Mouse (Mus musculus) stomach, postnatal 0 days (tissue): Measurements from ENCODE around the gene Amh. TPM values are rescaled to one million over a fixed set of nuclear protein-coding genes. Genes with fewer than 3 reads are reported as not detected.

ENCODE experiments used
- ATAC-seq: fragments of 200-750 bp; cut with Nextera tagmentation; 2 replicates; pipeline ENCODE4 v1.8.0; 2017; ENCODE audit not compliant: low FRiP score, low TSS enrichment
- DNase-seq: peaks from one replicate; pipeline ENCODE4 v3.0.0-alpha.2; 2016; ENCODE audit warnings: low spot score
- H3K27ac ChIP-seq: fragments of 300-500 bp; sonication (generic); replicated peaks from 2 replicates; pipeline ENCODE4 v1.5.1; 2014; ENCODE audit warnings: mild to moderate bottlenecking, control low read depth
- H3K27me3 ChIP-seq: fragments of 300-500 bp; sonication (generic); 2 replicates; pipeline ENCODE4 v1.6.1; 2014; ENCODE audit warnings: low read length; ENCODE audit not compliant: control insufficient read depth, insufficient read depth
- H3K36me3 ChIP-seq: fragments of 300-500 bp; sonication (generic); 2 replicates; pipeline ENCODE4 v1.6.1; 2014; ENCODE audit warnings: low read length, mixed read lengths; ENCODE audit not compliant: control insufficient read depth, insufficient read depth
- H3K4me1 ChIP-seq: fragments of 300-500 bp; sonication (generic); replicated peaks from 2 replicates; pipeline ENCODE4 v1.6.1; 2014; ENCODE audit warnings: antibody characterized with exemption; ENCODE audit not compliant: control insufficient read depth, insufficient read depth
- H3K4me2 ChIP-seq: fragments of 300-500 bp; sonication (generic); replicated peaks from 2 replicates; pipeline ENCODE4 v1.6.1; 2014; ENCODE audit warnings: low read depth, mild to moderate bottlenecking, control low read depth, moderate library complexity
- H3K4me3 ChIP-seq: fragments of 300-500 bp; sonication (generic); 2 replicates; pipeline ENCODE4 v1.5.1; 2014; ENCODE audit warnings: low read depth, low read length, control low read depth
- H3K9ac ChIP-seq: fragments of 300-500 bp; sonication (generic); 2 replicates; pipeline ENCODE4 v1.6.1; 2014; ENCODE audit warnings: mild to moderate bottlenecking, low read length, control low read depth, mixed read lengths
- H3K9me3 ChIP-seq: fragments of 300-500 bp; sonication (generic); 2 replicates; pipeline ENCODE4 v1.6.1; 2016; ENCODE audit warnings: low read length; ENCODE audit not compliant: control insufficient read depth
- CTCF ChIP-seq: IDR thresholded peaks from 2 replicates; pipeline ENCODE4 v1.5.1; 2016; ENCODE audit warnings: antibody characterized with exemption, low read depth, mild to moderate bottlenecking, moderate library complexity
- EP300 ChIP-seq: optimal IDR thresholded peaks from 2 replicates; pipeline ENCODE3; 2016; ENCODE audit warnings: antibody characterized with exemption
- WGBS: fragments of 180-500 bp; shearing (Covaris S2); extraction: QIAGEN DNeasy Blood & Tissue Kit; methylation state at CpG from one replicate; pipeline ENCODE4 v1.1.7; 2014; 5-methylcytosine and 5-hydroxymethylcytosine counted together
- microRNA counts: library from miRNA; unstranded; fragments of <30 nt; microRNA quantifications from one replicate; lab custom pipeline; 2015
- microRNA-seq: library from miRNA; unstranded; fragments of <30 nt; microRNA quantifications from one replicate; pipeline ENCODE4, GENCODE M21; 2016
- polyA plus RNA-seq: library from polyadenylated mRNA; unstranded; fragments of >200 nt; fragmentation: Nextera tagmentation; extraction: Ambion mirVana; gene quantifications from 2 replicates; pipeline ENCODE4 v1.2.1, GENCODE M21; 2015

Gene Amh
- polyA plus RNA-seq, 1 experiment from 2014 or later, result 6.8 TPM

DNA sequence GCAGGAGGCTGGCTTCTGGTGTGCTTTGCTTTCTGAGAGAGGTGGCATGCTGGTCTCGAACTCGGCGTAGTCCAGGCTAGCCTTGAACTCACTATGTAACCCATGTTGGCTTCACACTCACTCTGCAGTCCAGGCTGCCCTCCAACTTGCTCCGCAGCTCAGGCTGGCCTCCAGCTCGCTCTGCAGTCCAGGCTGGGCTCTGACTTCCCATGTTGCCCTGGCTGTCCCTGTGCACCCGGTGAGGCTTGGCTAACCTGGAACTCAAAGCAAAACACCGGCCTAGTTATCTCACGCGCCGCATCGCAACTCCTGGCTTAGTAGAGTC, 50.7 kb downstream of the Amh start:
- no peak for DNase-seq
- Histone ChIP-seq H3K4me2 (peak overlapping the region; percentile 100), H3K27ac (no peak overlapping the region), H3K9me3 (no peaks in the 10 kb centered on the region), H3K36me3 (no peaks in the 10 kb centered on the region), H3K4me1 (peaks cover 2% of the 10 kb centered on the region; the same call in 1 of the 2 replicates), H3K27me3 (no peaks in the 10 kb centered on the region), H3K4me3 (peak overlapping the region; percentile 86), H3K9ac (peak overlapping the region; percentile 85)
- no peak for TF ChIP-seq CTCF
- no peak for TF ChIP-seq EP300
- ATAC-seq, result no peak; the same call in 1 of the 2 replicates
- 16% methylated on average over 11 of the region's 11 CpGs for WGBS

GRCm38 (mm10) chr10:80856267-80856666, 51.2 kb downstream of the Amh start:
- 74% methylated on average over 3 of the region's 3 CpGs for WGBS
- no peak overlapping the region; the same call in 1 of the 2 replicates for H3K4me3 ChIP-seq
- H3K27ac ChIP-seq, result no peak overlapping the region
- no peak overlapping the region; the same call in 1 of the 2 replicates for H3K9ac ChIP-seq
- no peaks in the 10 kb centered on the region for H3K27me3 ChIP-seq
- H3K36me3 ChIP-seq, result no peaks in the 10 kb centered on the region
- H3K4me2 ChIP-seq, result peak overlapping the region; percentile 100; the same call in 1 of the 2 replicates
- DNase-seq, result no peak
- TF ChIP-seq CTCF, result peak; percentile 42
- TF ChIP-seq EP300, result no peak
- no peaks in the 10 kb centered on the region for H3K9me3 ChIP-seq
- ATAC-seq, result no peak
- peaks cover 2% of the 10 kb centered on the region; the same call in 1 of the 2 replicates for H3K4me1 ChIP-seq

DNA sequence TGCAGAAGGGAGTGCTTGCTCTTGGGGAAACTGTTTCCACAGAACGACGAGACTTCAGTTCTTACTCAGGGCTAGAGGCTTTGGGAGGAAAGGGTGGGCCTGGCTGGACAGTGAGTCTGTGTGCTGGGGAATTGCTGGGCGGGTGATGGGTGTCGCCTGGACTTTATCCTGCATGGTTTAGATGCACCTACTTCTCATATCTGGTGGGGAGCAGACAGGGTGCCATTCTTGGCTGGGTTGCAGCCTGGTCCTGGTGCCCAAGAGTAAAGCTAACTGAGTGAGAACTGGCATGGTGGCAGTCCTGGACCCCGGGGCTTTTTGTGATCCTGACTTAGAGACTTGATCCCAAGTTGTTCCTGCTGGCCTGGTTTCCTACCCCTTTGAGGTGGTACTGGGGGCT, 51.9 kb downstream of the Amh start:
- 64% methylated on average over 5 of the region's 5 CpGs for WGBS
- Histone ChIP-seq H3K9ac (no peak overlapping the region), H3K27ac (no peak overlapping the region), H3K4me1 (peaks cover 2% of the 10 kb centered on the region; the same call in 1 of the 2 replicates), H3K27me3 (no peaks in the 10 kb centered on the region), H3K36me3 (0 out of 2 replicates have a peak, but pooled peaks cover 3% of the 10 kb centered on the region), H3K9me3 (no peaks in the 10 kb centered on the region), H3K4me3 (no peak overlapping the region), H3K4me2 (no peak overlapping the region)
- TF ChIP-seq EP300 (no peak), CTCF (no peak)
- ATAC-seq (no peak), DNase-seq (no peak)

MicroRNA genes within 50 kb of the gene (microRNA counts, 519-probe panel; counts per million panel counts)
- not detected for microRNA mmu-miR-1982 (lab: Ali Mortazavi, UCI)

Small RNA genes lying within 50 kb of the gene (microRNA-seq; reads per million reads assigned to microRNA genes)
- 1.6 reads per million for gene Mir1982

Other genes starting within 250 kb of the Amh start
- gene Rexo1, start 243.7 kb upstream of the Amh start, polyA plus RNA-seq, result 7.1 and 8.5 TPM in 2 replicates
- gene Klf16, start 227.9 kb upstream of the Amh start, polyA plus RNA-seq, result 8.3 and 8.4 TPM in 2 replicates
- 92.5 and 103 TPM in 2 replicates for gene Abhd17a, start 214.9 kb upstream of the Amh start, polyA plus RNA-seq
- 67.8 and 77.3 TPM in 2 replicates for gene Scamp4, start 202.4 kb upstream of the Amh start, polyA plus RNA-seq
- gene Adat3, start 202.4 kb upstream of the Amh start, polyA plus RNA-seq, result 4.1 and 4.3 TPM in 2 replicates
- 1.4 and 1.7 TPM in 2 replicates for gene Gm49322, start 199.2 kb upstream of the Amh start, polyA plus RNA-seq
- gene Csnk1g2, start 182.4 kb upstream of the Amh start, polyA plus RNA-seq, result 75.4 and 83.9 TPM in 2 replicates
- 28.3 and 30.0 TPM in 2 replicates for gene Btbd2, start 148.2 kb upstream of the Amh start, polyA plus RNA-seq
- 55.2 and 61.7 TPM in 2 replicates for gene Mknk2, start 127.1 kb upstream of the Amh start, polyA plus RNA-seq
- gene Mob3a, start 103.3 kb upstream of the Amh start, polyA plus RNA-seq, result 22.9 and 23.9 TPM in 2 replicates
- gene Izumo4, start 103.1 kb upstream of the Amh start, polyA plus RNA-seq, result 14.8 and 18.0 TPM in 2 replicates
- gene Ap3d1, start 63.0 kb upstream of the Amh start, polyA plus RNA-seq, result 38.7 and 42.7 TPM in 2 replicates
- 5.4 and 6.2 TPM in 2 replicates for gene Dot1l, start 50.0 kb upstream of the Amh start, polyA plus RNA-seq
- 27.7 and 31.8 TPM in 2 replicates for gene Sf3a2, start 7.0 kb upstream of the Amh start, polyA plus RNA-seq
- gene Plekhj1, start 6.6 kb upstream of the Amh start, polyA plus RNA-seq, result 62.0 and 65.8 TPM in 2 replicates
- gene Jsrp1, start 8.3 kb downstream of the Amh start, polyA plus RNA-seq, result 0.86 and 0.96 TPM in 2 replicates
- 1,070 and 1,103 TPM in 2 replicates for gene Oaz1, start 21.4 kb downstream of the Amh start, polyA plus RNA-seq
- 0.12 and 0.17 TPM in 2 replicates for gene Lingo3, start 38.8 kb downstream of the Amh start, polyA plus RNA-seq
- 176 and 180 TPM in 2 replicates for gene Lsm7, start 50.0 kb downstream of the Amh start, polyA plus RNA-seq
- gene Sppl2b, start 50.0 kb downstream of the Amh start, polyA plus RNA-seq, result 17.7 and 23.0 TPM in 2 replicates
- 2.0 and 2.2 TPM in 2 replicates for gene Tmprss9, start 66.6 kb downstream of the Amh start, polyA plus RNA-seq
- gene Timm13, start 95.7 kb downstream of the Amh start, polyA plus RNA-seq, result 292 and 304 TPM in 2 replicates
- gene Lmnb2, start 113.0 kb downstream of the Amh start, polyA plus RNA-seq, result 12.0 and 12.4 TPM in 2 replicates
- gene Gadd45b, start 124.8 kb downstream of the Amh start, polyA plus RNA-seq, result 59.5 and 62.2 TPM in 2 replicates
- gene Gng7, start 209.7 kb downstream of the Amh start, polyA plus RNA-seq, result 1.3 and 1.8 TPM in 2 replicates
- gene Diras1, start 220.4 kb downstream of the Amh start, polyA plus RNA-seq, result 0.40 and 0.42 TPM in 2 replicates
- 11.0 and 11.1 TPM in 2 replicates for gene Slc39a3, start 232.2 kb downstream of the Amh start, polyA plus RNA-seq